ENCODE assay signal across 8 mouse cellular contexts in genomic region chr16:13780353-13781036, GRCm38 (mm10). TPM values are rescaled to one million over a fixed set of nuclear protein-coding genes. Genes with fewer than 3 reads are reported as not detected.
DNase-seq lines count a peak whose midpoint lies in the region; ATAC-seq and TF ChIP-seq lines count a peak whose summit lies in the region.

Rrn3 (plus strand) TSS chr16:13780708.

- ATAC-seq in embryonic facial prominence, embryonic 15.5 days (ENCODE audit: insufficient number of reproducible peaks, low FRiP score, low TSS enrichment, low read depth) = peak; percentile 98
- ATAC-seq in limb, embryonic 14.5 days (ENCODE audit: low FRiP score, low read depth) = peak; percentile 98
- ATAC-seq in midbrain, postnatal 0 days (ENCODE audit: low FRiP score) = peak; percentile 99

- DNase-seq in 416B (ENCODE audit: low read depth) = peak; percentile 93
- peak; percentile 88 for DNase-seq in heart, adult 8-10 months (ENCODE audit: low spot score)
- DNase-seq in kidney, adult 9 months = peak; percentile 91
- peak; percentile 84 for DNase-seq in limb, embryonic 14.5 days (ENCODE audit: low spot score)
- peak; percentile 92 for DNase-seq in midbrain, postnatal 0 days (ENCODE audit: low spot score)
- DNase-seq in spleen, postnatal 14 days (ENCODE audit: low spot score in 2 of 2) = peak; percentile 67 to 79

- under 1% methylated on average over 57 of the region's 57 CpGs for WGBS in bone marrow, adult 2 months
- under 1% methylated on average over 57 of the region's 57 CpGs for WGBS in embryonic facial prominence, embryonic 15.5 days
- WGBS in limb, embryonic 14.5 days = 1% methylated on average over 42 of the region's 57 CpGs
- whole genome bisulfite sequencing in midbrain, postnatal 0 days = under 1% methylated on average over 55 of the region's 57 CpGs

- peak within 1 kb of the TSS; percentile 94 for H3K4me3 ChIP-seq in bone marrow, adult 2 months (replicated peaks; ENCODE audit: control insufficient read depth, low read depth, low read length)
- peak within 1 kb of the TSS; percentile 88 for H3K4me3 ChIP-seq in embryonic facial prominence, embryonic 15.5 days (replicated peaks)
- H3K4me3 ChIP-seq in limb, embryonic 14.5 days (replicated peaks; ENCODE audit: low read length) = peak within 1 kb of the TSS; percentile 73
- peak within 1 kb of the TSS; percentile 88 for H3K4me3 ChIP-seq in midbrain, postnatal 0 days (ENCODE audit: low read depth, low read length)

- no peaks in the 10 kb centered on the region for H3K9me3 ChIP-seq in embryonic facial prominence, embryonic 15.5 days (replicated peaks)
- H3K9me3 ChIP-seq in limb, embryonic 14.5 days (ENCODE audit: control insufficient read depth, low read length) = no peaks in the 10 kb centered on the region
- no peaks in the 10 kb centered on the region for H3K9me3 ChIP-seq in midbrain, postnatal 0 days (ENCODE audit: low read length)

- peak within 1 kb of the TSS; percentile 67 for H3K4me2 ChIP-seq in embryonic facial prominence, embryonic 15.5 days (replicated peaks)
- peak within 1 kb of the TSS; percentile 66 for H3K4me2 ChIP-seq in limb, embryonic 14.5 days (replicated peaks; ENCODE audit: low read depth, low read length, severe bottlenecking)
- peak within 1 kb of the TSS; percentile 75 for H3K4me2 ChIP-seq in midbrain, postnatal 0 days (ENCODE audit: low read depth, low read length, poor library complexity, severe bottlenecking)

- H3K27ac ChIP-seq in bone marrow, adult 2 months (ENCODE audit: control insufficient read depth, insufficient read depth, low read depth, low read length, poor library complexity) = peak within 1 kb of the TSS; percentile 84
- peak within 1 kb of the TSS; percentile 87 for H3K27ac ChIP-seq in embryonic facial prominence, embryonic 15.5 days (replicated peaks)
- peak within 1 kb of the TSS; percentile 76 for H3K27ac ChIP-seq in limb, embryonic 14.5 days (replicated peaks; ENCODE audit: low read depth, low read length)
- peak within 1 kb of the TSS; percentile 81 for H3K27ac ChIP-seq in midbrain, postnatal 0 days (ENCODE audit: low read depth, low read length)

- H3K36me3 ChIP-seq in embryonic facial prominence, embryonic 15.5 days = peaks cover 14% of the 10 kb centered on the region
- H3K36me3 ChIP-seq in limb, embryonic 14.5 days (ENCODE audit: control insufficient read depth, insufficient read depth, low read length) = peaks cover 20% of the 10 kb centered on the region
- H3K36me3 ChIP-seq in midbrain, postnatal 0 days (ENCODE audit: insufficient read depth, low read length) = peaks cover 9% of the 10 kb centered on the region

- TF ChIP-seq CTCF in bone marrow, adult 2 months (IDR thresholded peaks at IDR 0.05; ENCODE audit: control insufficient read depth, insufficient read depth, low read length) = no peak
- TF ChIP-seq CTCF in midbrain, postnatal 0 days (IDR thresholded peaks at IDR 0.05) = peak; percentile 25; the same call in 1 of the 2 replicates

- TF ChIP-seq POLR2A in bone marrow, adult 2 months (IDR thresholded peaks at IDR 0.05; ENCODE audit: borderline replicate concordance, control insufficient read depth, low read depth, low read length) = peak; percentile 95
- TF ChIP-seq POLR2A in limb, embryonic 14.5 days (IDR thresholded peaks at IDR 0.05; ENCODE audit: borderline replicate concordance, extremely low read depth, insufficient read depth, insufficient read length) = peak; percentile 88; the same call in 1 of the 2 replicates

- no peaks in the 10 kb centered on the region for H3K27me3 ChIP-seq in embryonic facial prominence, embryonic 15.5 days
- no peaks in the 10 kb centered on the region for H3K27me3 ChIP-seq in limb, embryonic 14.5 days (ENCODE audit: control insufficient read depth, insufficient read depth, low read length)
- no peaks in the 10 kb centered on the region for H3K27me3 ChIP-seq in midbrain, postnatal 0 days (ENCODE audit: insufficient read depth, low read length)

- peaks cover 2% of the 10 kb centered on the region for H3K4me1 ChIP-seq in bone marrow, adult 2 months (ENCODE audit: control insufficient read depth, insufficient read depth, low read length)
- peaks cover 18% of the 10 kb centered on the region for H3K4me1 ChIP-seq in embryonic facial prominence, embryonic 15.5 days
- peaks cover 11% of the 10 kb centered on the region for H3K4me1 ChIP-seq in limb, embryonic 14.5 days (ENCODE audit: control insufficient read depth, insufficient read depth, low read length)
- peaks cover 12% of the 10 kb centered on the region; the same call in 1 of the 2 replicates for H3K4me1 ChIP-seq in midbrain, postnatal 0 days (ENCODE audit: insufficient read depth, low read length)

- H3K9ac ChIP-seq in embryonic facial prominence, embryonic 15.5 days = peak within 1 kb of the TSS; percentile 93
- peak within 1 kb of the TSS; percentile 85 for H3K9ac ChIP-seq in limb, embryonic 14.5 days (ENCODE audit: low read depth, low read length, severe bottlenecking)
- H3K9ac ChIP-seq in midbrain, postnatal 0 days (replicated peaks; ENCODE audit: low read length, poor library complexity, severe bottlenecking) = peak within 1 kb of the TSS; percentile 93

RNA-seq across cellular contexts. Expression of gene Rrn3, which starts in this region (rescaled TPM):
- polyA plus RNA-seq in bone marrow, adult 2 months (2011; ENCODE audit: insufficient read depth, insufficient read length, low replicate concordance, missing spikeins) = 10.0 and 20.5 TPM in 2 replicates
- 59.5 and 59.6 TPM in 2 replicates for polyA plus RNA-seq in embryonic facial prominence, embryonic 15.5 days (2015; fragmentation: Nextera tagmentation; extraction: Ambion mirVana)
- total RNA-seq in heart, adult 8-10 months (2022) = 10 to 100 TPM; 36.6 to 41.9 (median 39.0) TPM
- polyA plus RNA-seq in limb, embryonic 14.5 days (2012; rRNA removed) = 23.5 and 24.2 TPM in 2 replicates
- polyA plus RNA-seq in limb, embryonic 14.5 days (2014; fragmentation: Nextera tagmentation; extraction: Ambion mirVana) = 43.1 and 43.8 TPM in 2 replicates
- 77.5 and 85.5 TPM in 2 replicates for total RNA-seq in midbrain, postnatal 0 days (2014; rRNA removed)
- polyA plus RNA-seq in midbrain, postnatal 0 days (2015; fragmentation: Nextera tagmentation; extraction: Ambion mirVana) = 74.6 and 80.8 TPM in 2 replicates

Comparison
In these comparisons a context has a peak if more than half of its experiments do, and no peak if none do; other contexts are left out.
1. Peak in every context shown above with its lines: DNase-seq, ATAC-seq, H3K4me3 ChIP-seq and H3K27ac ChIP-seq.